Mouse (Mus musculus): ENCODE data around the gene Hnf1b. TPM values are rescaled to one million over a fixed set of nuclear protein-coding genes. Genes with fewer than 3 reads are reported as not detected.

Hnf1b gene
- total and polyA plus RNA-seq, 3 experiments = 0.33 TPM; not detected in 2

- Histone ChIP-seq H3K9ac (ENCODE audit: low read depth, low read length) (no peak overlapping the region), H3K27me3 (ENCODE audit: control insufficient read depth, insufficient read depth, low read length) (no peaks in the 10 kb centered on the region), H3K4me3 (no peak overlapping the region), H3K4me1 (ENCODE audit: control insufficient read depth, insufficient read depth, low read length) (no peaks in the 10 kb centered on the region), H3K36me3 (ENCODE audit: control insufficient read depth, insufficient read depth, low read length) (no peaks in the 10 kb centered on the region), H3K27ac (no peak overlapping the region), H3K79me2 (replicated peaks; ENCODE audit: control insufficient read depth, insufficient read depth, low read length) (no peaks in the 10 kb centered on the region)
- intact Hi-C loops (cut with DNase I) = loop anchor here (1.0 to 5.0 kb wide), 3 partner anchors 119 to 151 kb away; no protein-coding TSS in a partner anchor
- DNase-seq = peak; percentile 56 to 83
- WGBS = 12% methylated on average over 7 of the region's 7 CpGs
- no peak for TF ChIP-seq POLR2A (IDR thresholded peaks at IDR 0.05; ENCODE audit: insufficient read depth, low read depth, low read length)
- peak; percentile 92 for TF ChIP-seq CTCF (IDR thresholded peaks at IDR 0.05)
- 0 out of 2 replicates have a peak, but pooled peaks have one; percentile 31 for TF ChIP-seq EP300 (IDR thresholded peaks at IDR 0.05; ENCODE audit: insufficient read depth, low read depth, low read length)
Observed at GRCm38 (mm10) chr11:83935986-83936665, 86.3 kb downstream of the Hnf1b start.

GRCm38 (mm10) chr11:83938556-83938955 is 88.7 kb downstream of the Hnf1b start:
- H3K9ac ChIP-seq (ENCODE audit: low read depth, low read length) = no peak overlapping the region
- no peak overlapping the region for H3K4me3 ChIP-seq
- intact Hi-C loops (cut with DNase I) = loop anchor here (5.0 kb wide), 2 partner anchors 121 to 136 kb away; no protein-coding TSS in a partner anchor
- no peaks in the 10 kb centered on the region for H3K79me2 ChIP-seq (replicated peaks; ENCODE audit: control insufficient read depth, insufficient read depth, low read length)
- 59% methylated on average over 8 of the region's 8 CpGs for WGBS
- DNase-seq = no peak
- H3K27me3 ChIP-seq (ENCODE audit: control insufficient read depth, insufficient read depth, low read length) = no peaks in the 10 kb centered on the region
- no peaks in the 10 kb centered on the region; the same call in 1 of the 2 replicates for H3K4me1 ChIP-seq (ENCODE audit: control insufficient read depth, insufficient read depth, low read length)
- H3K36me3 ChIP-seq (ENCODE audit: control insufficient read depth, insufficient read depth, low read length) = peaks cover 4% of the 10 kb centered on the region
- TF ChIP-seq CTCF (IDR thresholded peaks at IDR 0.05) = no peak
- H3K27ac ChIP-seq = no peak overlapping the region

DNA sequence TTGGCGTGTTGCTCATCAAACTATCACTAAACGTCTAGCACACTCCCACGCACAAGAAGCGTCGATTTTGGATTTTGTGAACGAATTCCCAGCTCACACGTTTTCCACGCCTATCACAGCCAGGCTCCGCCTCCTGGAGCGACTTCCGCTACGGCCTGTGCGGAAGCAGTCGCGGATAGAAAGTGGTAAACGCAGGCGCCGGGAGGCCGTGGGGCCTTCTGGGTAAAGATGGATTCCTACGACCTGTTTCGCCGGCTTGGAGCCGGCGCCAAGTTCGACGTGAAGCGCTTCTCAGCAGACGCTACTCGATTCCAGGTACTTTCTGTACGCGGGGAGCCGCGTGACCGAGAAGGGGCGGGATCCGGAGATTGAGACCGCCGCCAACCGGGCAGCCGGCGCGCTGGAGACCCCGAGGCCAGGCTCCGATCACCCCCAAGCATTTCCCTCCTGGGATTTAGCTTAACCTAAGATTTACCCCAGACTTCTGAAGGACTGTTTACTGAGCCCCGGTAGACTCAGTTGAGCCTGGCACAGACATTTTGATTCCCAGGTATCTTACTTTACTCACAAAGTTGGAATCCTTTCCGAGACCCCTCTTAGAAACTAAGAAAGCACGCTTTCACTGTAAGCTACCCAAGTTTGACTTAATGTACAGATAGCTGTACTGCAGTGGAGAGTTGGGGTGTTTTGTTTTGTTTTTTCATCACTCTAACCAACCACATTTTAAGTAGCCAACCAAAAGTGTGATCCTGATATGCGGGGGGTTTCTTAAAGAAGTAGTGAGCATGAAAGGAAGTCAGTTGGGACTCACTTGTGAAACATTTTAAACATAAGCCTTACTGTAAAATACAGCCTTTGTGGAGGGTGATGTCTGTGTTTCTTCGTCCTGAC is 92.3 kb downstream of the Hnf1b start, which contains the start of gene Ddx52:
Gene Ddx52, plus strand, starts transcription at position 113 of the 891 bp plus-strand sequence.
- WGBS = 1% methylated on average over 49 of the region's 49 CpGs

More for the DNA sequence above, 92.3 kb downstream of the Hnf1b start, which contains the start of gene Ddx52:
- Histone ChIP-seq H3K27ac (peak within 1 kb of the TSS; percentile 80), H3K9ac (ENCODE audit: low read depth, low read length) (peak within 1 kb of the TSS; percentile 90), H3K27me3 (ENCODE audit: control insufficient read depth, insufficient read depth, low read length) (no peaks in the 10 kb centered on the region), H3K4me3 (peak within 1 kb of the TSS; percentile 80), H3K4me1 (ENCODE audit: control insufficient read depth, insufficient read depth, low read length) (no peaks in the 10 kb centered on the region; the same call in 1 of the 2 replicates), H3K36me3 (ENCODE audit: control insufficient read depth, insufficient read depth, low read length) (peaks cover 7% of the 10 kb centered on the region), H3K79me2 (replicated peaks; ENCODE audit: control insufficient read depth, insufficient read depth, low read length) (no peaks in the 10 kb centered on the region)
- TF ChIP-seq POLR2A (IDR thresholded peaks at IDR 0.05; ENCODE audit: insufficient read depth, low read depth, low read length) = peak; percentile 71
- TF ChIP-seq CTCF (IDR thresholded peaks at IDR 0.05) = no peak
- TF ChIP-seq EP300 (IDR thresholded peaks at IDR 0.05; ENCODE audit: insufficient read depth, low read depth, low read length) = peak; percentile 62
- intact Hi-C loops (cut with DNase I) = loop anchor here (1.0 kb wide), 1 partner anchor 22 kb away; the partner anchor contains the start of gene Synrg
- DNase-seq = peak; percentile 91

Other genes starting within 250 kb of the Hnf1b start
- not detected for gene Rpl9-ps1, start 204.4 kb upstream of the Hnf1b start, total RNA-seq (2021)
- gene Rpl9-ps1, start 204.4 kb upstream of the Hnf1b start, polyA plus RNA-seq (2012; rRNA removed) = not detected in 2 replicates
- gene Ccl3, start 200.7 kb upstream of the Hnf1b start, total RNA-seq (2021) = not detected
- gene Ccl3, start 200.7 kb upstream of the Hnf1b start, polyA plus RNA-seq (2012; rRNA removed) = 0.59 and 0.92 TPM in 2 replicates
- gene Ccl4, start 187.5 kb upstream of the Hnf1b start, total RNA-seq (2021) = not detected
- gene Ccl4, start 187.5 kb upstream of the Hnf1b start, polyA plus RNA-seq (2012; rRNA removed) = 0.61 and 1.00 TPM in 2 replicates
- 1 to 10 TPM; 4.3 to 4.5 TPM for gene Wfdc17, start 146.1 kb upstream of the Hnf1b start, total RNA-seq (2021)
- 7.1 and 9.0 TPM in 2 replicates for gene Wfdc17, start 146.1 kb upstream of the Hnf1b start, polyA plus RNA-seq (2012; rRNA removed)
- not detected for gene Wfdc18, start 141.0 kb upstream of the Hnf1b start, total RNA-seq (2021)
- gene Wfdc18, start 141.0 kb upstream of the Hnf1b start, polyA plus RNA-seq (2012; rRNA removed) = not detected in 2 replicates
- gene Wfdc21, start 103.1 kb upstream of the Hnf1b start, total RNA-seq (2021) = not detected
- 1.3 and 2.8 TPM in 2 replicates for gene Wfdc21, start 103.1 kb upstream of the Hnf1b start, polyA plus RNA-seq (2012; rRNA removed)
- gene Heatr6, start 96.4 kb upstream of the Hnf1b start, total RNA-seq (2021) = 1 to 10 TPM; 6.3 TPM
- gene Heatr6, start 96.4 kb upstream of the Hnf1b start, polyA plus RNA-seq (2012; rRNA removed) = 5.4 and 8.4 TPM in 2 replicates
- gene Ddx52, start 92.0 kb downstream of the Hnf1b start, total RNA-seq (2021) = 1 to 10 TPM; 8.9 to 9.9 TPM
- 3.3 and 6.2 TPM in 2 replicates for gene Ddx52, start 92.0 kb downstream of the Hnf1b start, polyA plus RNA-seq (2012; rRNA removed)
- gene Synrg, start 114.4 kb downstream of the Hnf1b start, total RNA-seq (2021) = 10 to 100 TPM; 23.7 to 28.1 TPM
- gene Synrg, start 114.4 kb downstream of the Hnf1b start, polyA plus RNA-seq (2012; rRNA removed) = 12.2 and 18.0 TPM in 2 replicates
- gene Dusp14, start 219.2 kb downstream of the Hnf1b start, total RNA-seq (2021) = under 1 TPM; 0.34 to 0.48 TPM
- gene Dusp14, start 219.2 kb downstream of the Hnf1b start, polyA plus RNA-seq (2012; rRNA removed) = 1.2 and 3.5 TPM in 2 replicates

All from heart, adult 2 months (tissue).